Mouse (Mus musculus): ENCODE data around the gene Tmem89. TPM values are rescaled to one million over a fixed set of nuclear protein-coding genes. Genes with fewer than 3 reads are reported as not detected.

Gene Tmem89
- not detected in 2 replicates for polyA plus RNA-seq (2015; fragmentation: Nextera tagmentation; extraction: Ambion mirVana)

GRCm38 (mm10) chr9:108914491-108914890 lies at the start of gene Tmem89:
Gene Tmem89, plus strand, starts transcription at chr9:108914619.

GRCm38 (mm10) chr9:108936418-108937364 lies 22.3 kb downstream of the Tmem89 start, which contains the start of gene Uqcrc1:
Gene Uqcrc1, plus strand, starts transcription at chr9:108936633.

GRCm38 (mm10) chr9:108953081-108953636 lies 38.7 kb downstream of the Tmem89 start, which contains the start of gene Col7a1:
Gene Col7a1, plus strand, starts transcription at chr9:108953586.

Other genes with a start within 250 kb of the Tmem89 start
- 5.9 and 8.6 TPM in 2 replicates for gene Prkar2a, start 225.3 kb upstream of the Tmem89 start, polyA plus RNA-seq (2015; fragmentation: Nextera tagmentation; extraction: Ambion mirVana)
- gene Ip6k2, start 130.8 kb upstream of the Tmem89 start, polyA plus RNA-seq (2015; fragmentation: Nextera tagmentation; extraction: Ambion mirVana): 16.3 and 19.8 TPM in 2 replicates
- gene Nckipsd, start 106.3 kb upstream of the Tmem89 start, polyA plus RNA-seq (2015; fragmentation: Nextera tagmentation; extraction: Ambion mirVana): 7.3 and 7.6 TPM in 2 replicates
- gene Celsr3, start 88.3 kb upstream of the Tmem89 start, polyA plus RNA-seq (2015; fragmentation: Nextera tagmentation; extraction: Ambion mirVana): 0.73 and 1.3 TPM in 2 replicates
- 1.9 and 4.6 TPM in 2 replicates for gene Slc26a6, start 61.3 kb upstream of the Tmem89 start, polyA plus RNA-seq (2015; fragmentation: Nextera tagmentation; extraction: Ambion mirVana)
- gene Uqcrc1, start 22.0 kb downstream of the Tmem89 start, polyA plus RNA-seq (2015; fragmentation: Nextera tagmentation; extraction: Ambion mirVana): 318 TPM in 2 replicates
- gene Col7a1, start 39.0 kb downstream of the Tmem89 start, polyA plus RNA-seq (2015; fragmentation: Nextera tagmentation; extraction: Ambion mirVana): 10.7 and 13.9 TPM in 2 replicates
- gene Ucn2, start 71.4 kb downstream of the Tmem89 start, polyA plus RNA-seq (2015; fragmentation: Nextera tagmentation; extraction: Ambion mirVana): 0.51 and 0.61 TPM in 2 replicates
- 13.6 and 15.3 TPM in 2 replicates for gene Pfkfb4, start 77.2 kb downstream of the Tmem89 start, polyA plus RNA-seq (2015; fragmentation: Nextera tagmentation; extraction: Ambion mirVana)
- 64.2 and 86.5 TPM in 2 replicates for gene Shisa5, start 123.9 kb downstream of the Tmem89 start, polyA plus RNA-seq (2015; fragmentation: Nextera tagmentation; extraction: Ambion mirVana)
- gene Trex1, start 145.1 kb downstream of the Tmem89 start, polyA plus RNA-seq (2015; fragmentation: Nextera tagmentation; extraction: Ambion mirVana): 17.5 and 25.8 TPM in 2 replicates
- gene Atrip, start 159.5 kb downstream of the Tmem89 start, polyA plus RNA-seq (2015; fragmentation: Nextera tagmentation; extraction: Ambion mirVana): 11.9 and 14.8 TPM in 2 replicates
- gene Ccdc51, start 167.9 kb downstream of the Tmem89 start, polyA plus RNA-seq (2015; fragmentation: Nextera tagmentation; extraction: Ambion mirVana): 10.7 and 11.2 TPM in 2 replicates
- gene Tma7, start 168.0 kb downstream of the Tmem89 start, polyA plus RNA-seq (2015; fragmentation: Nextera tagmentation; extraction: Ambion mirVana): 450 and 492 TPM in 2 replicates
- gene Plxnb1, start 180.8 kb downstream of the Tmem89 start, polyA plus RNA-seq (2015; fragmentation: Nextera tagmentation; extraction: Ambion mirVana): 0.88 and 1.3 TPM in 2 replicates
- not detected in 2 replicates for gene Fbxw21, start 247.4 kb downstream of the Tmem89 start, polyA plus RNA-seq (2015; fragmentation: Nextera tagmentation; extraction: Ambion mirVana)

Data from spleen, postnatal 0 days (tissue).